Mouse (Mus musculus) stomach, postnatal 0 days (tissue): ENCODE measurements at regions not wholly inside any gene's neighbourhood (a gene's known extent, or its start where the extent isn't known, plus 50 kb on each side); places are given as distances from the start of the nearest gene placed in this dataset.

Source experiments
- ATAC-seq: fragments of 200-750 bp; cut with Nextera tagmentation; 2 replicates; pipeline ENCODE4 v1.8.0; 2017; ENCODE audit not compliant: low FRiP score, low TSS enrichment
- DNase-seq: peaks from one replicate; pipeline ENCODE4 v3.0.0-alpha.2; 2016; ENCODE audit warnings: low spot score
- H3K27ac ChIP-seq: fragments of 300-500 bp; sonication (generic); replicated peaks from 2 replicates; pipeline ENCODE4 v1.5.1; 2014; ENCODE audit warnings: mild to moderate bottlenecking, control low read depth
- H3K27me3 ChIP-seq: fragments of 300-500 bp; sonication (generic); 2 replicates; pipeline ENCODE4 v1.6.1; 2014; ENCODE audit warnings: low read length; ENCODE audit not compliant: control insufficient read depth, insufficient read depth
- H3K36me3 ChIP-seq: fragments of 300-500 bp; sonication (generic); 2 replicates; pipeline ENCODE4 v1.6.1; 2014; ENCODE audit warnings: low read length, mixed read lengths; ENCODE audit not compliant: control insufficient read depth, insufficient read depth
- H3K4me1 ChIP-seq: fragments of 300-500 bp; sonication (generic); replicated peaks from 2 replicates; pipeline ENCODE4 v1.6.1; 2014; ENCODE audit warnings: antibody characterized with exemption; ENCODE audit not compliant: control insufficient read depth, insufficient read depth
- H3K4me2 ChIP-seq: fragments of 300-500 bp; sonication (generic); replicated peaks from 2 replicates; pipeline ENCODE4 v1.6.1; 2014; ENCODE audit warnings: low read depth, mild to moderate bottlenecking, control low read depth, moderate library complexity
- H3K4me3 ChIP-seq: fragments of 300-500 bp; sonication (generic); 2 replicates; pipeline ENCODE4 v1.5.1; 2014; ENCODE audit warnings: low read depth, low read length, control low read depth
- H3K9ac ChIP-seq: fragments of 300-500 bp; sonication (generic); 2 replicates; pipeline ENCODE4 v1.6.1; 2014; ENCODE audit warnings: mild to moderate bottlenecking, low read length, control low read depth, mixed read lengths
- H3K9me3 ChIP-seq: fragments of 300-500 bp; sonication (generic); 2 replicates; pipeline ENCODE4 v1.6.1; 2016; ENCODE audit warnings: low read length; ENCODE audit not compliant: control insufficient read depth
- CTCF ChIP-seq: IDR thresholded peaks from 2 replicates; pipeline ENCODE4 v1.5.1; 2016; ENCODE audit warnings: antibody characterized with exemption, low read depth, mild to moderate bottlenecking, moderate library complexity
- EP300 ChIP-seq: optimal IDR thresholded peaks from 2 replicates; pipeline ENCODE3; 2016; ENCODE audit warnings: antibody characterized with exemption
- WGBS: fragments of 180-500 bp; shearing (Covaris S2); extraction: QIAGEN DNeasy Blood & Tissue Kit; methylation state at CpG from one replicate; pipeline ENCODE4 v1.1.7; 2014; 5-methylcytosine and 5-hydroxymethylcytosine counted together

GRCm38 (mm10) chr12:29337336-29337735, 190.8 kb upstream of the Myt1l start:
- no peak overlapping the region for H3K9ac ChIP-seq

GRCm38 (mm10) chr12:29341388-29341995, 186.7 kb upstream of the Myt1l start:
- Histone ChIP-seq H3K27me3 (no peaks in the 10 kb centered on the region), H3K27ac (no peak overlapping the region), H3K4me2 (no peak overlapping the region), H3K4me3 (no peak overlapping the region), H3K9ac (no peak overlapping the region), H3K9me3 (no peaks in the 10 kb centered on the region), H3K4me1 (no peaks in the 10 kb centered on the region), H3K36me3 (no peaks in the 10 kb centered on the region)
- WGBS, result 35% methylated on average over 7 of the region's 7 CpGs
- ATAC-seq (no peak), DNase-seq (no peak)
- TF ChIP-seq EP300 (no peak), CTCF (no peak)

More at GRCm38 (mm10) chr12:29337336-29337735, 190.8 kb upstream of the Myt1l start:
- no peaks in the 10 kb centered on the region for H3K27me3 ChIP-seq
- no peak for ATAC-seq
- H3K9me3 ChIP-seq, result no peaks in the 10 kb centered on the region
- H3K4me3 ChIP-seq, result no peak overlapping the region
- H3K4me2 ChIP-seq, result no peak overlapping the region
- no peak for TF ChIP-seq CTCF
- no peak for TF ChIP-seq EP300
- DNase-seq, result no peak
- no peaks in the 10 kb centered on the region for H3K4me1 ChIP-seq
- WGBS, result 83% methylated on average over 2 of the region's 2 CpGs
- no peak overlapping the region for H3K27ac ChIP-seq
- H3K36me3 ChIP-seq, result no peaks in the 10 kb centered on the region

- TF ChIP-seq EP300, result no peak
- no peak for TF ChIP-seq CTCF
- Histone ChIP-seq H3K9me3 (no peaks in the 10 kb centered on the region), H3K9ac (no peak overlapping the region), H3K4me1 (no peaks in the 10 kb centered on the region), H3K27ac (no peak overlapping the region), H3K27me3 (no peaks in the 10 kb centered on the region), H3K4me3 (no peak overlapping the region), H3K36me3 (no peaks in the 10 kb centered on the region), H3K4me2 (no peak overlapping the region)
- 68% methylated on average over 12 of the region's 12 CpGs for WGBS
- ATAC-seq, result no peak
- DNase-seq, result no peak
Observed at GRCm38 (mm10) chr12:29343147-29343852, 184.9 kb upstream of the Myt1l start.

GRCm38 (mm10) chr12:29348698-29349097, 179.5 kb upstream of the Myt1l start:
- Histone ChIP-seq H3K9me3 (no peaks in the 10 kb centered on the region), H3K4me3 (no peak overlapping the region), H3K4me2 (no peak overlapping the region), H3K9ac (no peak overlapping the region), H3K27ac (no peak overlapping the region), H3K4me1 (no peaks in the 10 kb centered on the region), H3K36me3 (no peaks in the 10 kb centered on the region), H3K27me3 (no peaks in the 10 kb centered on the region)
- DNase-seq (no peak), ATAC-seq (no peak)
- 65% methylated on average over 2 of the region's 2 CpGs for WGBS
- TF ChIP-seq CTCF (no peak), EP300 (no peak)

- Histone ChIP-seq H3K4me1 (no peaks in the 10 kb centered on the region), H3K36me3 (no peaks in the 10 kb centered on the region), H3K9me3 (no peaks in the 10 kb centered on the region), H3K4me3 (no peak overlapping the region), H3K27ac (no peak overlapping the region), H3K9ac (no peak overlapping the region), H3K27me3 (no peaks in the 10 kb centered on the region), H3K4me2 (no peak overlapping the region)
- WGBS, result 41% methylated on average over 9 of the region's 9 CpGs
- no peak for TF ChIP-seq CTCF
- no peak for TF ChIP-seq EP300
- ATAC-seq (no peak), DNase-seq (no peak)
Observed at GRCm38 (mm10) chr12:29349146-29349850, 178.9 kb upstream of the Myt1l start.
